8 mouse cellular contexts compared by ENCODE assay signal in the genomic region with DNA sequence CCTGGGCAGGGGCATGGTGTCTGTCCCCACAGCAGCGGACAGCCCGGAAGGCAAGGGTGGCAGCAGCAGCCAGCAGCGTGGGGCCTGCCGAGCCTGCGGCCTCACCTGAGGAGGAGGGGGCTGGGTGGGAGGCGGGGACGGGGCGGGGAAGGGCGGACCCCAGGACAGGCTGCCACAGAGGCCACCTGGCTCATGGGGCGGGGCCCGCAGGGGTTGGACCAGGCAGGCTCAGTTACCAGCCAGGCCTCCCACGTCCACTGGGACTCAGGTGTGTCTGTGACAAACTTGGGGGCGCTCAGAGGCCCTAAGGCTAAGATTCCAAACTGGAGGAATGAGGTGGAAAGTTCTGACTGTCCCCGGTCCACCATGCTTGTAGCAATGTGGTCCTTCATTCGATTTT. TPM values are rescaled to one million over a fixed set of nuclear protein-coding genes. Genes with fewer than 3 reads are reported as not detected.
DNase-seq lines count a peak whose midpoint lies in the region; ATAC-seq lines count a peak whose summit lies in the region.

Gene Hpn (minus strand): TSS at position 109 of the 400 bp plus-strand sequence.

- WGBS in heart, embryonic 13.5 days, result 21% methylated on average over 14 of the region's 15 CpGs

- H3K4me2 ChIP-seq in heart, embryonic 13.5 days, result peak within 1 kb of the TSS; percentile 48

- H3K27ac ChIP-seq in heart, embryonic 13.5 days (replicated peaks), result peak within 1 kb of the TSS; percentile 70

- no peak for DNase-seq in heart, postnatal 14 days
- no peak for DNase-seq in gastrocnemius, postnatal 25 days
- peak; percentile 91 for DNase-seq in kidney, postnatal 14 days
- peak; percentile 53 for DNase-seq in lung, postnatal 14 days
- DNase-seq in cerebellum, adult 8-10 months, result no peak
- DNase-seq in ovary, postnatal 36 days (ENCODE audit: low spot score), result no peak
- no peak for DNase-seq in left cerebral cortex, adult 8-10 months (ENCODE audit: low spot score in 2 of 2)

- H3K36me3 ChIP-seq in heart, embryonic 13.5 days, result no peaks in the 10 kb centered on the region

- intact Hi-C loops in heart, postnatal 14 days (cut with DNase I), result no loop called here

- no peak within 1 kb of the TSS; the same call in 1 of the 2 replicates for H3K4me3 ChIP-seq in heart, embryonic 13.5 days

- H3K27me3 ChIP-seq in heart, embryonic 13.5 days (replicated peaks), result no peaks in the 10 kb centered on the region

- H3K4me1 ChIP-seq in heart, embryonic 13.5 days, result peaks cover 34% of the 10 kb centered on the region

- ATAC-seq in heart, embryonic 13.5 days (ENCODE audit: extremely low read depth, insufficient number of reproducible peaks, low FRiP score, low TSS enrichment), result no peak

- no peaks in the 10 kb centered on the region for H3K9me3 ChIP-seq in heart, embryonic 13.5 days

- peak within 1 kb of the TSS; percentile 51 for H3K9ac ChIP-seq in heart, embryonic 13.5 days

RNA-seq across cellular contexts. Expression of gene Hpn, which starts in this region (rescaled TPM):
- 2.4 and 3.6 TPM in 2 replicates for polyA plus RNA-seq in heart, embryonic 13.5 days (2015; fragmentation: Nextera tagmentation; extraction: Ambion mirVana)
- 1 to 10 TPM; 2.1 to 2.3 TPM for total RNA-seq in heart, postnatal 14 days (2021)
- 10 to 100 TPM; 15.5 to 17.3 TPM for total RNA-seq in gastrocnemius, postnatal 25 days (2021)
- 1 to 10 TPM; 2.0 to 4.4 (median 3.5) TPM for total RNA-seq in left cerebral cortex, adult 8-10 months (2022)

Comparison
In these comparisons a context has a peak if more than half of its experiments do, and no peak if none do; other contexts are left out.
1. DNase-seq: peak in kidney, postnatal 14 days (single experiment) and lung, postnatal 14 days (single experiment); none in heart, postnatal 14 days (0 of 2), gastrocnemius, postnatal 25 days (single experiment), cerebellum, adult 8-10 months (single experiment), ovary, postnatal 36 days (single experiment) and left cerebral cortex, adult 8-10 months (0 of 2).